Mouse (Mus musculus) neural tube, embryonic 15.5 days (tissue): ENCODE results near the gene Mdfi. TPM values are rescaled to one million over a fixed set of nuclear protein-coding genes. Genes with fewer than 3 reads are reported as not detected.

Source experiments
- ATAC-seq: fragments of 200-750 bp; cut with Nextera tagmentation; 2 replicates; pipeline ENCODE4 v1.8.0; 2017; ENCODE audit warnings: mild to moderate bottlenecking, moderate TSS enrichment, moderate library complexity; ENCODE audit not compliant: low FRiP score
- H3K27ac ChIP-seq: fragments of 300-500 bp; sonication (generic); replicated peaks from 2 replicates; pipeline ENCODE4 v1.5.1; 2015; ENCODE audit warnings: mild to moderate bottlenecking, inconsistent platforms
- H3K27me3 ChIP-seq: fragments of 300-500 bp; sonication (generic); replicated peaks from 2 replicates; pipeline ENCODE4 v1.6.1; 2015; ENCODE audit warnings: inconsistent platforms
- H3K36me3 ChIP-seq: fragments of 300-500 bp; sonication (generic); 2 replicates; pipeline ENCODE4 v1.6.1; 2015; ENCODE audit warnings: inconsistent platforms
- H3K4me1 ChIP-seq: fragments of 300-500 bp; sonication (generic); 2 replicates; pipeline ENCODE4 v1.6.1; 2015; ENCODE audit warnings: inconsistent platforms
- H3K4me2 ChIP-seq: fragments of 300-500 bp; sonication (generic); 2 replicates; pipeline ENCODE4 v1.6.1; 2015; ENCODE audit warnings: inconsistent platforms, mild to moderate bottlenecking, moderate library complexity
- H3K4me3 ChIP-seq: fragments of 300-500 bp; sonication (generic); replicated peaks from 2 replicates; pipeline ENCODE4 v1.5.1; 2015; ENCODE audit warnings: mild to moderate bottlenecking, inconsistent platforms
- H3K9ac ChIP-seq: fragments of 300-500 bp; sonication (generic); replicated peaks from 2 replicates; pipeline ENCODE4 v1.6.1; 2015; ENCODE audit warnings: mild to moderate bottlenecking, inconsistent platforms
- H3K9me3 ChIP-seq: fragments of 300-500 bp; sonication (generic); replicated peaks from 2 replicates; pipeline ENCODE4 v1.6.1; 2016; ENCODE audit warnings: inconsistent platforms
- WGBS: fragments of 180-500 bp; shearing (Covaris S2); methylation state at CpG from one replicate; pipeline ENCODE4 v1.1.7; 2015; ENCODE audit warnings: mixed read lengths; 5-methylcytosine and 5-hydroxymethylcytosine counted together
- polyA plus RNA-seq: library from polyadenylated mRNA; unstranded; fragments of >200 nt; fragmentation: Nextera tagmentation; extraction: Ambion mirVana; gene quantifications from 2 replicates; pipeline ENCODE4 v1.2.1, GENCODE M21; 2015

The Mdfi gene
- polyA plus RNA-seq, 1 experiment from 2014 or later, result 3.3 TPM

GRCm38 (mm10) chr17:47777141-47777540 lies 57.4 kb downstream of the Mdfi start:
- no peak overlapping the region for H3K4me2 ChIP-seq
- H3K27me3 ChIP-seq, result no peaks in the 10 kb centered on the region
- no peaks in the 10 kb centered on the region for H3K4me1 ChIP-seq
- no peak overlapping the region for H3K27ac ChIP-seq
- no peak overlapping the region for H3K9ac ChIP-seq
- 74% methylated on average over 2 of the region's 2 CpGs for WGBS
- H3K36me3 ChIP-seq, result no peaks in the 10 kb centered on the region
- no peak overlapping the region for H3K4me3 ChIP-seq
- no peak for ATAC-seq
- H3K9me3 ChIP-seq, result 0 out of 2 replicates have a peak, but pooled peaks cover 4% of the 10 kb centered on the region

GRCm38 (mm10) chr17:47773604-47774003 lies 60.9 kb downstream of the Mdfi start:
- Histone ChIP-seq H3K9ac (no peak overlapping the region), H3K4me2 (no peak overlapping the region), H3K27me3 (no peaks in the 10 kb centered on the region), H3K9me3 (0 out of 2 replicates have a peak, but pooled peaks cover 4% of the 10 kb centered on the region), H3K4me3 (no peak overlapping the region), H3K36me3 (no peaks in the 10 kb centered on the region), H3K4me1 (no peaks in the 10 kb centered on the region), H3K27ac (no peak overlapping the region)
- no peak for ATAC-seq
- 55% methylated on average over 6 of the region's 6 CpGs for WGBS

DNA sequence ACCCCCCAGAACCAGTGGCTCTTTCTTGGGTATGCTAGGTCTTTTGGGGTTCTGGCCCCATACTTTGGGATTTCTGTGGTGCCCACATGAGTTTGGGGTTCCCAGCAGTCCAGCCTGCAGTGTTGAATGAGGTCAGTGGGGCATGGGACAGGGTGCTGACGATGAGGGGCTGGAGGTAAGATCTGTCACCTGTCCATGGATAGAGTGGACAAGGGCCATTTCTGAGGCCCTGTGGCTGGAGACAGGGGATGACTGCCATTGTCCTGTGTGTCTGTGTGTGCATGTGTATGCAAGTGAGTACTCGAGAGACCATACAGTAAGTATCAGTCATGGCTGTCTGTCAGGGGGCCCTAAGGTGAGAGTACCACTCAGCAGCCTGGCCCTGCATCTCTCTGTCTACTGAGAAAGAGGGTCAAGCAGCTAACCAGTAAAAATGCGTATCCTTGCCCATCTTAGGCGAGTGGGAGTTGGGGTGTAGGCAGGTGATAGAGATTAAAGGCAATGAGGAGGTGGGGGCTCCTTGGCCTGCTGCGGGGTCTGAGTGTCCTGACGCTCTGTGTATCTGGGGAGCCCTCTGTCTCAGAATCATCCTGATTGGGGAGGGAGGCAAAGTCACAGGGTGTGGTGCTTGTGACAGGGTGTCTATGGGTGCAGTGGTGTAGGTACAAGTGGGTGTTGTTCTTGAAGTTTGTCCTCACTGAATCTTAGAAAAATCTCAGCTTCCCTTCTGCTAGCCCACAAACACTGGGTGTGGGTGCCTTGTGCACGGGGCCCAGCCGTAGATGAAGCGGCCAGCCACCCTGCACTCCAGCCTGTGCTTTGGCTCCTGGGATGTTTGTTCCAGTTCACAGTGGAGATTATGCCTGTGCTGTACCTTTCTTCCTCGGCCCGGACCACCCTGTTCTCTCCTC lies 64.8 kb downstream of the Mdfi start:
- H3K4me2 ChIP-seq, result no peak overlapping the region
- ATAC-seq, result no peak
- 85% methylated on average over 11 of the region's 11 CpGs for WGBS
- no peaks in the 10 kb centered on the region for H3K4me1 ChIP-seq
- no peaks in the 10 kb centered on the region for H3K36me3 ChIP-seq
- H3K4me3 ChIP-seq, result no peak overlapping the region
- H3K9ac ChIP-seq, result no peak overlapping the region
- H3K27me3 ChIP-seq, result no peaks in the 10 kb centered on the region
- H3K9me3 ChIP-seq, result 0 out of 2 replicates have a peak, but pooled peaks cover 4% of the 10 kb centered on the region
- H3K27ac ChIP-seq, result no peak overlapping the region

GRCm38 (mm10) chr17:47768707-47769276 lies 65.7 kb downstream of the Mdfi start:
- Histone ChIP-seq H3K4me1 (no peaks in the 10 kb centered on the region), H3K36me3 (no peaks in the 10 kb centered on the region), H3K4me3 (no peak overlapping the region), H3K9me3 (0 out of 2 replicates have a peak, but pooled peaks cover 4% of the 10 kb centered on the region), H3K9ac (no peak overlapping the region), H3K27ac (no peak overlapping the region), H3K4me2 (no peak overlapping the region), H3K27me3 (no peaks in the 10 kb centered on the region)
- ATAC-seq, result no peak
- 50% methylated on average over 12 of the region's 12 CpGs for WGBS

DNA sequence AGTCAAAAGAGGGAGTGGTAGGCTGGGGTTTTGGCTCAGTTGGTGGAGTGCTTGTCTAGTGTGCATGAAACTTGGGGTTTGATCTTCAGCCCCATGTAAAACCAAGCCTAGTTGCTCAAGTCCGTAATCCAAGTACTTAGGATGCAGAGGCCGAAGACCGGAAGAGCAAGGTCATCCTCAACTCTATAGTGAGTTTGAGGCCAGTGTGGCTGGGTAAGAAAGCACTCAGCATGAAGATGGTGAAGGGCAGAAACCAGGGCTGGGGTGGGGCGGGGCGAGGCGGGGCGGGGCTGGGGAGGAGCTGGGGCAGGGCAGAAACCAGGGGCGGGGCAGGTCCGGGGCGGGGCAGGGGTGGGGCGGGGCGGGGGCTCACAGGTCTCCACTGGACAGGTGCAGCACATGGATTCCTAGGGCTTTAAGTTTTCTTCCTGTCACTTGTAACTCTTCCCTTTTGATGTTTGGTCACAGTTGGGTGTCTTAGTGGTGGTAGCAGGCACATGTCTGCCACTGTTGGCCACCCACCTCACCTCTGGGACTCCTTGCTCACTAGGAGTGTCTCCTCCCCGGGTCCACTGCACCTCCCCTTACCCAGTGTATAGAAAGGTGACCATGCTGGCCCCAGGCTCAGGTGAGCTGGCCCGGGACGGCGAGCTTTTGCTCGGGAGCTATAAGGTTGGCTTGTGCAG lies 66.9 kb downstream of the Mdfi start:
- H3K9ac ChIP-seq, result no peak overlapping the region
- ATAC-seq, result no peak
- WGBS, result 57% methylated on average over 12 of the region's 17 CpGs
- H3K4me2 ChIP-seq, result no peak overlapping the region
- no peaks in the 10 kb centered on the region for H3K36me3 ChIP-seq
- no peak overlapping the region for H3K4me3 ChIP-seq
- peaks cover 9% of the 10 kb centered on the region for H3K4me1 ChIP-seq
- H3K9me3 ChIP-seq, result 0 out of 2 replicates have a peak, but pooled peaks cover 4% of the 10 kb centered on the region
- H3K27ac ChIP-seq, result no peak overlapping the region
- no peaks in the 10 kb centered on the region for H3K27me3 ChIP-seq

GRCm38 (mm10) chr17:47767081-47767455 lies 67.4 kb downstream of the Mdfi start:
- H3K9ac ChIP-seq, result no peak overlapping the region
- no peak overlapping the region for H3K4me2 ChIP-seq
- ATAC-seq, result no peak
- no peaks in the 10 kb centered on the region for H3K36me3 ChIP-seq
- H3K4me3 ChIP-seq, result no peak overlapping the region
- no peaks in the 10 kb centered on the region for H3K27me3 ChIP-seq
- 58% methylated on average over 2 of the region's 2 CpGs for WGBS
- no peak overlapping the region for H3K27ac ChIP-seq
- H3K4me1 ChIP-seq, result peaks cover 14% of the 10 kb centered on the region
- no peaks in the 10 kb centered on the region for H3K9me3 ChIP-seq

GRCm38 (mm10) chr17:47766407-47767043 lies 68.0 kb downstream of the Mdfi start:
- H3K9ac ChIP-seq, result no peak overlapping the region
- H3K27me3 ChIP-seq, result no peaks in the 10 kb centered on the region
- H3K36me3 ChIP-seq, result no peaks in the 10 kb centered on the region
- peaks cover 15% of the 10 kb centered on the region for H3K4me1 ChIP-seq
- H3K4me3 ChIP-seq, result no peak overlapping the region
- ATAC-seq, result no peak
- WGBS, result 92% methylated on average over 6 of the region's 6 CpGs
- H3K4me2 ChIP-seq, result no peak overlapping the region
- no peaks in the 10 kb centered on the region for H3K9me3 ChIP-seq
- no peak overlapping the region for H3K27ac ChIP-seq

DNA sequence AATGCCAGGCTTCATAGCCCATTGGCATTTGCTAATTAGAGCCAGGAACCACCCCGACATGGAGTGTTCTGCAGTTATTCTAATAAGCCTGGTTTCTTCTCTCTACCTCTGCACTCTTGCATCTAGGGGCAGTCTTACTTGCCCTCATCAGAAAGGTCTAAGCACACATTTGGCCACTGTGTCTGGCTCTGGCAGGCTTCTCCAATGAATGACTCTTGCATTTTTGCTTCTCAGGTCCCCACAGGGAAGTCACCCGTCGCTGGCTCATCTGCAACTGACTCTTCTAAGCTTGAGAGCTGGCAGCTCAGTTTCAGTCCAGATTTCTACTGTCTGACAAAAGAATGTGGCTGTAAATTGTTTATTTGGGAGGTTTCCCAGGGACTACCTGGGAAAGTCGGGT lies 68.5 kb downstream of the Mdfi start:
- ATAC-seq, result no peak
- no peaks in the 10 kb centered on the region for H3K27me3 ChIP-seq
- H3K4me2 ChIP-seq, result no peak overlapping the region
- WGBS, result 73% methylated on average over 4 of the region's 4 CpGs
- no peak overlapping the region for H3K9ac ChIP-seq
- H3K36me3 ChIP-seq, result no peaks in the 10 kb centered on the region
- no peak overlapping the region for H3K4me3 ChIP-seq
- peaks cover 15% of the 10 kb centered on the region for H3K4me1 ChIP-seq
- H3K9me3 ChIP-seq, result no peaks in the 10 kb centered on the region
- no peak overlapping the region for H3K27ac ChIP-seq

Other genes with a start within 250 kb of the Mdfi start
- gene Bysl, start 223.2 kb downstream of the Mdfi start, polyA plus RNA-seq, result 34.7 and 37.1 TPM in 2 replicates
- 36.9 and 39.8 TPM in 2 replicates for gene Med20, start 223.1 kb downstream of the Mdfi start, polyA plus RNA-seq
- gene Gm20517, start 223.1 kb downstream of the Mdfi start, polyA plus RNA-seq, result 2.5 and 2.9 TPM in 2 replicates
- 6.1 and 6.8 TPM in 2 replicates for gene Usp49, start 204.0 kb downstream of the Mdfi start, polyA plus RNA-seq
- gene Tomm6, start 146.3 kb downstream of the Mdfi start, polyA plus RNA-seq, result 301 and 304 TPM in 2 replicates
- gene Frs3, start 145.7 kb downstream of the Mdfi start, polyA plus RNA-seq, result 52.5 and 60.6 TPM in 2 replicates
- gene Gm21981, start 140.2 kb downstream of the Mdfi start, polyA plus RNA-seq, result 1.5 and 1.6 TPM in 2 replicates
- gene Prickle4, start 140.0 kb downstream of the Mdfi start, polyA plus RNA-seq, result 1.1 and 2.6 TPM in 2 replicates
- 0.17 TPM in 1 of 2 replicates, not detected in the other for gene Pgc, start 107.8 kb downstream of the Mdfi start, polyA plus RNA-seq
- 3.7 and 5.5 TPM in 2 replicates for gene Tfeb, start 97.7 kb downstream of the Mdfi start, polyA plus RNA-seq
- 30.3 and 31.9 TPM in 2 replicates for gene Foxp4, start 90.0 kb upstream of the Mdfi start, polyA plus RNA-seq
- gene 1700122O11Rik, start 203.6 kb upstream of the Mdfi start, polyA plus RNA-seq, result not detected in 2 replicates